Mouse (Mus musculus): ENCODE measurements at regions not wholly inside any gene's neighbourhood (a gene's known extent, or its start where the extent isn't known, plus 50 kb on each side); places are given as distances from the start of the nearest gene placed in this dataset.

DNA sequence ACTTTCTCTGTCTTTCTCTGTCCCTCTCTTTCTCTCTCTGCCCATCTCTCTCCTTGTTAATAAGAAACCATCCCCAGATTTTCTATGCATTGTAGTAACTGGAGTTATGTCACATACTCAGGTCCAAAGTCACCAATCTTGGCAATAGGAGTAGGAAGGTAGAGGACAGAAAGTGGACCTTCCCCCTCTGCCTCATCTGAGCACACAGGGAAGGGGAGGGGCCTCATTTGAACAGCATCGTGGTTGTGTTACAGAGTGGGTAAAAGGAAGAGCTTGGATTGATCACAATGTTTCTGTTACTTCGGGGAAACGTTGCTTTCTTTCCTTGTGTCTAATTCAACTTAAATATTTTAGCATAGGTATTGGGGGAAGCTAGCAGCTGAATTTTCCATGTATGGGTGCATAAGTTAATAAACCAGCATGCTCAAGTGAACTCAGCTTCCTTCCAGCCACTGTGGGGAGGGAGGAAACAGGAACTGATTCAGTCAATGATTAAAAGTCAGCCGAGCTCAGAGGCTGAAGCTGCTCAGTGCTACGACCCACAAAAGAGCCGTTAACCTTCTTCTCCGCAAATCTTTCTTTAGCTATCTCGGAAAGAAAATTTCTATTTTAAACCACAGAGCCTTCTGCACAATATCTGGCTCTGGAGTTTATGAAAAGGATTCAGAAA is 243.5 kb downstream of the Hace1 start:
- TF ChIP-seq CTCF (IDR thresholded peaks at IDR 0.05; ENCODE audit: borderline replicate concordance, control insufficient read depth, extremely low read depth, insufficient read depth, low read length, poor library complexity) (no peak), POLR2A (IDR thresholded peaks at IDR 0.05; ENCODE audit: control insufficient read depth, extremely low read depth, insufficient read depth, low read length, poor library complexity) (no peak)
